Mouse (Mus musculus) midbrain, embryonic 16.5 days (tissue): ENCODE measurements around the gene Gm17581. TPM values are rescaled to one million over a fixed set of nuclear protein-coding genes. Genes with fewer than 3 reads are reported as not detected.
A peak's percentile ranks its signal among the peaks of the same experiment; 100 is the strongest.

Experiments used
- ATAC-seq: fragments of 200-750 bp; cut with Nextera tagmentation; 2 replicates; pipeline ENCODE4 v1.8.0; 2017; ENCODE audit warnings: moderate TSS enrichment
- H3K27ac ChIP-seq: fragments of 300-500 bp; sonication (generic); 2 replicates; pipeline ENCODE4 v1.5.1; 2014; ENCODE audit warnings: mild to moderate bottlenecking, low read length, mixed read lengths
- H3K27me3 ChIP-seq: fragments of 300-500 bp; sonication (generic); 2 replicates; pipeline ENCODE4 v1.6.1; 2014; ENCODE audit warnings: low read depth, low read length, mixed read lengths; ENCODE audit not compliant: control insufficient read depth, insufficient read depth
- H3K36me3 ChIP-seq: fragments of 300-500 bp; sonication (generic); 2 replicates; pipeline ENCODE4 v1.6.1; 2014; ENCODE audit warnings: mild to moderate bottlenecking, low read length, moderate library complexity, mixed read lengths; ENCODE audit not compliant: control insufficient read depth, insufficient read depth
- H3K4me1 ChIP-seq: fragments of 300-500 bp; sonication (generic); 2 replicates; pipeline ENCODE4 v1.6.1; 2014; ENCODE audit warnings: mild to moderate bottlenecking, low read length, mixed read lengths; ENCODE audit not compliant: control insufficient read depth, insufficient read depth
- H3K4me2 ChIP-seq: fragments of 300-500 bp; sonication (generic); 2 replicates; pipeline ENCODE4 v1.6.1; 2014; ENCODE audit warnings: mild to moderate bottlenecking, low read length, mixed read lengths
- H3K4me3 ChIP-seq: fragments of 300-500 bp; sonication (generic); 2 replicates; pipeline ENCODE4 v1.5.1; 2014; ENCODE audit warnings: low read depth, mild to moderate bottlenecking, low read length, moderate library complexity, mixed read lengths
- H3K9ac ChIP-seq: fragments of 300-500 bp; sonication (generic); 2 replicates; pipeline ENCODE4 v1.6.1; 2014; ENCODE audit warnings: low read depth, low read length, mixed read lengths
- H3K9me3 ChIP-seq: fragments of 300-500 bp; sonication (generic); replicated peaks from 2 replicates; pipeline ENCODE4 v1.6.1; 2014; ENCODE audit warnings: mild to moderate bottlenecking, low read length, mixed read lengths; ENCODE audit not compliant: control insufficient read depth, poor library complexity, severe bottlenecking
- WGBS: fragments of 180-500 bp; shearing (Covaris S2); extraction: QIAGEN DNeasy Blood & Tissue Kit; methylation state at CpG from one replicate; pipeline ENCODE4 v1.1.7; 2014; 5-methylcytosine and 5-hydroxymethylcytosine counted together
- polyA plus RNA-seq: library from polyadenylated mRNA; unstranded; fragments of >200 nt; fragmentation: Nextera tagmentation; extraction: Ambion mirVana; gene quantifications from 2 replicates; pipeline ENCODE4 v1.2.1, GENCODE M21; 2015

The Gm17581 gene
- polyA plus RNA-seq, 1 experiment from 2014 or later, result not detected

DNA sequence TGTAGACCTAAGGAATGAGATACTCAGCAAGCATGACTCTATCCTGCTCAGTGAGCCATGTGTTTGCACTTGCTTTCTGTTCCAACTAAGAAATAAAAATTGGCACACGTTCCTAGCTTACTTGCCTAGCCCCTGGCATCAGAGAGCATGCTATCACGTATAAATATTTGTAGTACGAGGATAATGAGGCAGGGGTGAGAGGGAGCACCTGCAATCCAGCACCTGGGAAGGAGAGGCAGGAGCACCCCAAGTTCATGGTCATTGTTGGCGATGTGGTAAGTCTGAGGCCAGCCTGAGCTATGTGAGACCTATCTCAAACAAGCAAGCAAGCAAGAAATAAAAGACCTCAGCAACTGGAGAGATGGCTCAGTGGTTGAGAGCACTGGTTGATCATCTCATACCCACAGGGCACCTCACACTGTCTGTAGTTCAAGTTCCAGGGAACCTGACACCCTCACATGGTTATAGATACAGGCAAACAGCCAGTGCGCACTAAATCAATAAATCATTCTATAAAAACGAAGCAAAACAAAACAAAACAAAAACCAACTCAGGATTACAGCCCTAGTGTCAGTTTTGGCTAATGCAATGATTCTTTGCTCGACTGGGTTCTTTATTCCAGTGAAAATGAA is 7.8 kb downstream of the Gm17581 start:
- no peaks in the 10 kb centered on the region for H3K27me3 ChIP-seq
- WGBS, result 80% methylated on average over 7 of the region's 7 CpGs
- H3K4me1 ChIP-seq, result peaks cover 12% of the 10 kb centered on the region
- H3K4me2 ChIP-seq, result peak overlapping the region; percentile 98
- H3K9ac ChIP-seq, result no peak overlapping the region
- H3K27ac ChIP-seq, result no peak overlapping the region
- no peak overlapping the region for H3K4me3 ChIP-seq
- ATAC-seq, result no peak
- H3K36me3 ChIP-seq, result peaks cover 7% of the 10 kb centered on the region; the same call in 1 of the 2 replicates
- H3K9me3 ChIP-seq, result no peaks in the 10 kb centered on the region

DNA sequence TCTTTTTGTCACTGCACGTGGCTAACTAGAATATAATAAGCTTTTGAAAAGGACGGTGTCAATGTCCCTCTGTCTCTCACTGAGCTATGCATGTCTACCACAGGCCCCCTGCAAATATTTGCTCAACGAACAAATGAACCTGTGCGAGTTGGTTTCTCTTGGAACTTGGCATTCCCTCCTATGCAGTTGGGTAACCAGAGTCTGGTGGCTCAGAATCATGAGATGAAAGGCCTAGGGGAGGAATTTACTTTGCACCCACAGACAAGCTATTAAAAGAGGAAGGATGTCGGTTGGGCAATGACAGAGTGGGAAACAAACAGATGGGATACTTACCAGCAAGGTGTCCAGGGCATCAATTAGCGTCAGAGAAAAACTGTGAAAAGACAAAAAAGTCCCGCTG is 9.4 kb downstream of the Gm17581 start:
- WGBS, result 88% methylated on average over 7 of the region's 7 CpGs
- Histone ChIP-seq H3K4me3 (no peak overlapping the region), H3K4me1 (peaks cover 12% of the 10 kb centered on the region), H3K27ac (no peak overlapping the region), H3K4me2 (no peak overlapping the region), H3K9ac (no peak overlapping the region), H3K36me3 (peaks cover 17% of the 10 kb centered on the region), H3K27me3 (no peaks in the 10 kb centered on the region), H3K9me3 (no peaks in the 10 kb centered on the region)
- no peak for ATAC-seq

- no peak for ATAC-seq
- Histone ChIP-seq H3K4me1 (peaks cover 12% of the 10 kb centered on the region), H3K36me3 (peaks cover 22% of the 10 kb centered on the region), H3K9me3 (no peaks in the 10 kb centered on the region), H3K4me3 (no peak overlapping the region), H3K27ac (no peak overlapping the region), H3K9ac (no peak overlapping the region), H3K27me3 (no peaks in the 10 kb centered on the region), H3K4me2 (no peak overlapping the region)
- WGBS, result 91% methylated on average over 6 of the region's 6 CpGs
Measured at GRCm38 (mm10) chr2:155724526-155724925, 11.1 kb downstream of the Gm17581 start.

DNA sequence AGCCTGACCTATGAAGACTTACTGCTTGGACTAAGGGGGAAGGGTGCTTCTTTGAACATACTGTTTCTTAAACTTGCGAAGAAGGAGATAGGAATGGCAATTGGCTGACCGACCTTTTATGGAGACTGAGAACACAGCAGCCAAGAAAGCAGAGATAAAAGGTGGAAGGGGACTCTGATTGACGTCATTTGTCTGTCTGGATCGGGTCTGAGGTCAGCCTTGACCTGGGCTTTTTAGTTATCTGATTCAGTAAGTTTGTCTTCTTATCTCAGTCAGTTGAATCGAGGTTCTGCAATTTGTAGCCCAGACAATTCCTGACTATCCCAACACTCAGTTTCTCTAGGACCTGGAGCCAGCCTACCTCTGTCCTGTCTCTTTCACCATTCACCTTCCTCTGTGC is 11.6 kb downstream of the Gm17581 start:
- H3K9ac ChIP-seq, result no peak overlapping the region
- H3K36me3 ChIP-seq, result peaks cover 23% of the 10 kb centered on the region
- 89% methylated on average over 5 of the region's 5 CpGs for WGBS
- H3K4me2 ChIP-seq, result no peak overlapping the region
- H3K9me3 ChIP-seq, result no peaks in the 10 kb centered on the region
- H3K4me3 ChIP-seq, result no peak overlapping the region
- H3K27ac ChIP-seq, result no peak overlapping the region
- peaks cover 12% of the 10 kb centered on the region for H3K4me1 ChIP-seq
- ATAC-seq, result no peak
- no peaks in the 10 kb centered on the region for H3K27me3 ChIP-seq

DNA sequence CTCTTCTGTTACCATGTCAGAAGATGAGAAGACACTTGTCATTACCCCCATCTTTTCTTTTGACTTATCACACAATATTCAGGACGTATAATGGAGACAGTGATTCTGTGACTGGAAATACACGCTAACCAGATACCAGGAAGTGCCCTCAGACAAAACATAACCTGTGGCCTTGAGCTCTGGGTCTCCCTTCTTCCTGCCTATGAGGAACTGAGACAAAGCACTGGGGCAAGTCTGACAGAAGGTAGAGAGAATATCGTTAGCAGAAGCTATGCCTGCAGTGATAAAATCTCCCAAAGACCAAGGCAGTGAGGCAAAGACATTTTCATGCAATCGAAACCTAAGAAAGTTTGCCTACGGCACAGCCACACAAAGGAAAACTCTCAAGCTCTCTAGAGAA is 15.1 kb downstream of the Gm17581 start:
- no peak for ATAC-seq
- H3K36me3 ChIP-seq, result peaks cover 31% of the 10 kb centered on the region
- WGBS, result 92% methylated on average over 5 of the region's 5 CpGs
- H3K9ac ChIP-seq, result no peak overlapping the region
- no peaks in the 10 kb centered on the region for H3K27me3 ChIP-seq
- no peaks in the 10 kb centered on the region for H3K9me3 ChIP-seq
- H3K4me1 ChIP-seq, result no peaks in the 10 kb centered on the region
- no peak overlapping the region for H3K4me3 ChIP-seq
- no peak overlapping the region for H3K27ac ChIP-seq
- no peak overlapping the region for H3K4me2 ChIP-seq

DNA sequence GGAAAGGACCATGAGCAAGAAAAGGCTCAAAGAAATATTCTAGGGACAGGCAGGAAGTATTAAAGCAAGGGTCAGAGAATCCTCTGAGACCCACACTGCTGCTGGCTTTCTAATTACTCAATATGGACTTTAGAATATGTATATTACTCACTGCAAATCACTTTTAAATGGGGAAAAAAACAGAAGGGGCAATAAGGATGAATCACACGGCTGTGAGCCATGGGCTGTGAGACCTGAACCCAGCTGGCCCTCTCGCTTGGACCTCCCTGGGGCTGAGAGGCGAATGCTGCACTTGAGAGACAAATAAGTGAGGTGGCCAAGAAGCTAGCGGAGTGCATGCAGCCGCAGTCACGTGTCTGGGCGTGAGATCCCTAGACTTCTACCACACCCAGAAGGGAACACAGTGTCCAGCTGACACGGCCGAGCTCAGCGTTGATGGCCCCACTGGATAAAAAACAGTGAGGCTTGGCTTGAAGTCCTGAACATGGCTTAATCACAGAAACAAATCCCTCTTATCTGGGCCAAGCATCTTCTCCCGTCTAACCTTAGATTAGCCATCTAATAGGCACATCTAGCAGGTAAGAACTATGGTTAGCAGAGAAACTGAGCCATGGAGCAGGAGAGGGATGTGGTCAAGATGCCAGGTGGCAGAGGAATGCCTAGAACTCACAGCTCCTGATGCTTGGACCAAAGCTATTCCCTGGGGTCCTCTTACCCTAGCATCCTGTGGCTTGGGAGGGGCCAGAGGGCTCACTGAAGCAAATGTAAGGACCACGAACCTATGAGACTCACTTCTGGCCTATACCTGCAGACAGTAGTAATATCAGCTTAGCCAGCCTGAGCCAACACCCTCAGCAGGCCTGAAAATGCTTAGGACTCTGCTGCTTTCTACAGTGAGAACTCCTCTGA is 18.3 kb downstream of the Gm17581 start:
- Histone ChIP-seq H3K27ac (no peak overlapping the region), H3K4me2 (no peak overlapping the region), H3K36me3 (peaks cover 34% of the 10 kb centered on the region), H3K9ac (no peak overlapping the region), H3K4me3 (no peak overlapping the region), H3K27me3 (no peaks in the 10 kb centered on the region), H3K4me1 (no peaks in the 10 kb centered on the region), H3K9me3 (no peaks in the 10 kb centered on the region)
- no peak for ATAC-seq
- 88% methylated on average over 12 of the region's 12 CpGs for WGBS

DNA sequence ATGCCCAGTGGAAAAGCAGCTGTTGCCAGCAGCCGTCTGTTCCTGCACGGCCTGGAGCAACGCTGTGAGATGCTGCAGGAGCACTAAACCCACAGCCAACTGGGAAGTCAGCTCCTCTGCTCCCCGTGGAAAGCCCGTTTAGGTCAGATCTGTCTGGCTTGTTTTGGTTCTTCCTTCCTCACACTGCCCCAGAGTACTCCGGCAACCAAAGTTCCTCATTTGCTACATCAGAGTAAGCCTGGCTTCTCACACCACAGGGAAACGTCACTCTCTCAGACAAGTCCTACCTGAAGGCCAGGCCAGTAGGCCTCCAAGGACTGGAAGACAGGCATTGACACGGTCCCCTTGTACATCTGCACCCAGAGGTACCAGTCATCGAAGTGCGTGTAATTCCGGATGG is 25.1 kb downstream of the Gm17581 start:
- Histone ChIP-seq H3K36me3 (peaks cover 38% of the 10 kb centered on the region), H3K4me1 (no peaks in the 10 kb centered on the region), H3K27ac (no peak overlapping the region), H3K4me2 (no peak overlapping the region), H3K27me3 (no peaks in the 10 kb centered on the region), H3K9me3 (no peaks in the 10 kb centered on the region), H3K9ac (no peak overlapping the region), H3K4me3 (no peak overlapping the region)
- WGBS, result 90% methylated on average over 11 of the region's 11 CpGs
- no peak for ATAC-seq

- H3K4me2 ChIP-seq, result no peak overlapping the region
- no peak overlapping the region for H3K9ac ChIP-seq
- no peaks in the 10 kb centered on the region for H3K4me1 ChIP-seq
- H3K36me3 ChIP-seq, result peaks cover 46% of the 10 kb centered on the region
- no peak for ATAC-seq
- H3K27ac ChIP-seq, result no peak overlapping the region
- WGBS, result 79% methylated on average over 4 of the region's 4 CpGs
- no peaks in the 10 kb centered on the region for H3K27me3 ChIP-seq
- no peak overlapping the region for H3K4me3 ChIP-seq
- H3K9me3 ChIP-seq, result no peaks in the 10 kb centered on the region
Measured at GRCm38 (mm10) chr2:155707251-155707650, 28.4 kb downstream of the Gm17581 start.

- 10% methylated on average over 4 of the region's 4 CpGs for WGBS
- no peaks in the 10 kb centered on the region for H3K4me1 ChIP-seq
- H3K9ac ChIP-seq, result no peak overlapping the region
- no peaks in the 10 kb centered on the region for H3K27me3 ChIP-seq
- H3K36me3 ChIP-seq, result peaks cover 34% of the 10 kb centered on the region
- no peaks in the 10 kb centered on the region for H3K9me3 ChIP-seq
- no peak overlapping the region for H3K4me2 ChIP-seq
- H3K4me3 ChIP-seq, result no peak overlapping the region
- no peak overlapping the region for H3K27ac ChIP-seq
- ATAC-seq, result no peak
Measured at GRCm38 (mm10) chr2:155703630-155704029, 32.0 kb downstream of the Gm17581 start.
